Comparison of ENCODE assay signal across 8 mouse cellular contexts in the genomic region with DNA sequence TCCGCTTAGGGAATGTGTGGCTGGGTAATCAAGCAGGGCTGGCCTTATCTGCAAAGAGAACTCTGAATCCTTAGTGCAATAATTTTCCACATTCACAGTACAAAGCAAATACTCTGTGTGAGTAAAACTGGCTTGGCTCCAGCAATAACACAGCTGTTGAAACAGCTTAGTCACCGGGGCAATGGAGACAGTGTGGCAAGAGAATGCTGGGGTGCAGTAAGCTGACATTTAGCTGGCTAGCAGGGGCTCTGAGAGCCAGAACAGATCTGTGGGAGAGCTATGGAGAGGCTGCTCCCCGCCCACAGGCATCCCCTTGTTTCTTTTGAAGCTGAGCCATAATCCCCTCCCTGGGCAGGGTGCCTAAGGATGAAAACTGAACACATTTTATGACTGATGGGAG. TPM values are rescaled to one million over a fixed set of nuclear protein-coding genes. Genes with fewer than 3 reads are reported as not detected.
A peak's percentile ranks its signal among the peaks of the same experiment; 100 is the strongest.
DNase-seq lines count a peak whose midpoint lies in the region; ATAC-seq and TF ChIP-seq lines count a peak whose summit lies in the region.

No protein-coding gene starts in this region.

- intact Hi-C loops in left cerebral cortex, adult 2 months (cut with DNase I) = loop anchor here (5.0 kb wide), 1 partner anchor 223 kb away; no protein-coding TSS in a partner anchor

- no peak overlapping the region for H3K27ac ChIP-seq in embryonic facial prominence, embryonic 11.5 days (replicated peaks; ENCODE audit: low read depth, low read length)
- H3K27ac ChIP-seq in intestine, embryonic 15.5 days = peak overlapping the region; percentile 38; the same call in 1 of the 2 replicates
- H3K27ac ChIP-seq in left cerebral cortex, adult 2 months = peak overlapping the region; percentile 75

- TF ChIP-seq CTCF in left cerebral cortex, adult 2 months (IDR thresholded peaks at IDR 0.05) = no peak

- no peaks in the 10 kb centered on the region for H3K36me3 ChIP-seq in embryonic facial prominence, embryonic 11.5 days (replicated peaks; ENCODE audit: control insufficient read depth, insufficient read depth, low read depth, low read length)
- no peaks in the 10 kb centered on the region for H3K36me3 ChIP-seq in intestine, embryonic 15.5 days

- H3K9me3 ChIP-seq in embryonic facial prominence, embryonic 11.5 days (replicated peaks; ENCODE audit: control insufficient read depth, low read length) = no peaks in the 10 kb centered on the region
- H3K9me3 ChIP-seq in intestine, embryonic 15.5 days = no peaks in the 10 kb centered on the region

- no peaks in the 10 kb centered on the region for H3K27me3 ChIP-seq in embryonic facial prominence, embryonic 11.5 days (ENCODE audit: control insufficient read depth, insufficient read depth, low read length)
- H3K27me3 ChIP-seq in intestine, embryonic 15.5 days (replicated peaks) = no peaks in the 10 kb centered on the region

- H3K9ac ChIP-seq in embryonic facial prominence, embryonic 11.5 days (replicated peaks; ENCODE audit: low read length) = no peak overlapping the region
- no peak overlapping the region for H3K9ac ChIP-seq in intestine, embryonic 15.5 days

- no peak overlapping the region for H3K4me2 ChIP-seq in embryonic facial prominence, embryonic 11.5 days (ENCODE audit: low read depth, low read length)
- H3K4me2 ChIP-seq in intestine, embryonic 15.5 days (replicated peaks) = 0 out of 2 replicates have a peak overlapping the region, but pooled peaks have one; percentile 20

- no peaks in the 10 kb centered on the region for H3K4me1 ChIP-seq in embryonic facial prominence, embryonic 11.5 days (ENCODE audit: control insufficient read depth, insufficient read depth, low read length)
- H3K4me1 ChIP-seq in intestine, embryonic 15.5 days (replicated peaks) = peaks cover 11% of the 10 kb centered on the region

- 24% methylated on average over 3 of the region's 3 CpGs for WGBS in embryonic facial prominence, embryonic 11.5 days
- 7% methylated on average over 3 of the region's 3 CpGs for WGBS in intestine, embryonic 15.5 days

- H3K4me3 ChIP-seq in embryonic facial prominence, embryonic 11.5 days (ENCODE audit: low read depth, low read length) = no peak overlapping the region
- no peak overlapping the region for H3K4me3 ChIP-seq in intestine, embryonic 15.5 days (replicated peaks)
- no peak overlapping the region for H3K4me3 ChIP-seq in left cerebral cortex, adult 2 months

- DNase-seq in adrenal gland, adult 8-10 months = peak; percentile 85
- peak; percentile 74 for DNase-seq in embryonic facial prominence, embryonic 11.5 days (ENCODE audit: low spot score)
- peak; percentile 74 for DNase-seq in gonadal fat pad, adult 2 months (ENCODE audit: low read depth)
- peak; percentile 69 to 75 for DNase-seq in left cerebral cortex, adult 2 months (ENCODE audit: extremely low spot score in 1 of 2, low spot score in 2 of 2)
- DNase-seq in right cerebral cortex, postnatal 4 days = peak; percentile 27
- no peak for DNase-seq in T-cell, adult 2 months (ENCODE audit: low spot score)

- peak; percentile 84 for ATAC-seq in embryonic facial prominence, embryonic 11.5 days (replicated peaks; ENCODE audit: insufficient number of reproducible peaks, low FRiP score, low TSS enrichment, low read depth)
- ATAC-seq in intestine, embryonic 15.5 days = peak; percentile 99
- peak; percentile 69 for ATAC-seq in megakaryocyte-erythroid progenitor cell, adult 5-6 weeks (replicated peaks; ENCODE audit: low FRiP score, low TSS enrichment, poor library complexity, severe bottlenecking)

RNA-seq across cellular contexts. Expression of gene Wls, which starts 45.8 kb away (rescaled TPM):
- 10 to 100 TPM; 60.3 to 96.7 (median 84.5) TPM for total RNA-seq in adrenal gland, adult 8-10 months (2022)
- polyA plus RNA-seq in embryonic facial prominence, embryonic 11.5 days (2014; fragmentation: Nextera tagmentation; extraction: Ambion mirVana) = 154 and 156 TPM in 2 replicates
- polyA plus RNA-seq in gonadal fat pad, adult 2 months (2012; rRNA removed) = 49.0 and 52.1 TPM in 2 replicates
- 76.3 and 82.2 TPM in 2 replicates for polyA plus RNA-seq in intestine, embryonic 15.5 days (2015; fragmentation: Nextera tagmentation; extraction: Ambion mirVana)
- total RNA-seq in left cerebral cortex, adult 2 months (2021) = 10 to 100 TPM; 34.8 to 43.1 TPM
- total RNA-seq in megakaryocyte-erythroid progenitor cell, adult 5-6 weeks (2014; fragmentation: Nextera tagmentation) = 6.1 and 14.0 TPM in 2 replicates
- 6.9 and 9.5 TPM in 2 replicates for total RNA-seq in megakaryocyte-erythroid progenitor cell, adult 5-6 weeks (2017)
